Mouse (Mus musculus) ES-E14 (cell line): ENCODE results near the gene Gjb3. TPM values are rescaled to one million over a fixed set of nuclear protein-coding genes. Genes with fewer than 3 reads are reported as not detected.

Experiments used
- DNase-seq: peaks from one replicate; pipeline ENCODE4 v3.0.0-alpha.2; 2013; ENCODE audit warnings: low read depth, low spot score
- H3K27ac ChIP-seq: 2 replicates; pipeline ENCODE4 v1.5.1; 2012; ENCODE audit warnings: low read depth, mild to moderate bottlenecking, low read length, moderate library complexity, mixed read lengths; ENCODE audit not compliant: poor library complexity, insufficient read depth, severe bottlenecking
- H3K36me3 ChIP-seq: 2 replicates; pipeline ENCODE4 v1.6.1; 2012; ENCODE audit warnings: mild to moderate bottlenecking, low read length, moderate library complexity, mixed read lengths; ENCODE audit not compliant: control insufficient read depth, poor library complexity, insufficient read depth, severe bottlenecking
- H3K4me1 ChIP-seq, 2 experiments: fragments of 150-350 bp in 1 of 2; sonication (generic) in 1 of 2; 2 replicates each; pipeline ENCODE4 v1.6.1; 2012; ENCODE audit warnings: low read length in 2 of 2, mild to moderate bottlenecking in 1 of 2, mixed read lengths in 1 of 2; ENCODE audit not compliant: control insufficient read depth in 2 of 2, insufficient read depth in 2 of 2, poor library complexity in 1 of 2
- H3K4me3 ChIP-seq, 2 experiments: fragments of 150-350 bp in 1 of 2; sonication (generic) in 1 of 2; 2 replicates each; pipeline ENCODE4 v1.5.1; 2012; ENCODE audit warnings: low read length in 2 of 2, low read depth in 1 of 2, mild to moderate bottlenecking in 1 of 2, mixed read lengths in 1 of 2; ENCODE audit not compliant: insufficient read depth in 1 of 2, poor library complexity in 1 of 2, severe bottlenecking in 1 of 2
- H3K9ac ChIP-seq: 2 replicates; pipeline ENCODE4 v1.6.1; 2012; ENCODE audit warnings: low read depth, mild to moderate bottlenecking, low read length, mixed read lengths; ENCODE audit not compliant: poor library complexity, insufficient read depth, severe bottlenecking
- H3K9me3 ChIP-seq: fragments of 150-350 bp; sonication (generic); 2 replicates; pipeline ENCODE4 v1.6.1; 2012; ENCODE audit warnings: low read depth, mild to moderate bottlenecking, low read length; ENCODE audit not compliant: control insufficient read depth, insufficient read depth
- CHD2 ChIP-seq: IDR thresholded peaks from 2 replicates; pipeline ENCODE4 v1.6.1; 2014; ENCODE audit warnings: mild to moderate bottlenecking, low read depth, low read length, inconsistent platforms
- HCFC1 ChIP-seq: IDR thresholded peaks from 2 replicates; pipeline ENCODE4 v1.6.1; 2012; ENCODE audit warnings: low read length, inconsistent platforms, borderline replicate concordance; ENCODE audit not compliant: insufficient read depth
- MAFK ChIP-seq: IDR thresholded peaks from 2 replicates; pipeline ENCODE4 v1.6.1; 2014; ENCODE audit warnings: mild to moderate bottlenecking, low read depth, low read length, inconsistent platforms; ENCODE audit not compliant: insufficient read depth
- ZC3H11A ChIP-seq: IDR thresholded peaks from 2 replicates; pipeline ENCODE4 v1.6.1; 2012; ENCODE audit warnings: low read depth, mild to moderate bottlenecking, inconsistent platforms, low read length, borderline replicate concordance
- ZNF384 ChIP-seq: IDR thresholded peaks from 2 replicates; pipeline ENCODE4 v1.6.1; 2012; ENCODE audit warnings: low read depth, low read length, inconsistent platforms
- in situ Hi-C, 2 experiments: fragments of 600-800 bp; cut with MboI; formaldehyde crosslinking; loops; one replicate each; pipeline ENCODE4 v1.15.1; 2025; ENCODE audit warnings: low sequenced_read_pairs in 2 of 2, inconsistent platforms in 1 of 2; ENCODE audit not compliant: unreplicated experiment in 2 of 2
- total RNA-seq: library from RNA; depleted of rRNA; stranded (reverse); fragments of 300-350 nt; gene quantifications from 2 replicates; pipeline ENCODE4 v1.2.3, GENCODE M21; 2012

The Gjb3 gene
- total RNA-seq, 1 experiment, result 80.5 TPM

- Histone ChIP-seq H3K27ac (peak overlapping the region; percentile 15; the same call in 1 of the 2 replicates), H3K9me3 (no peaks in the 10 kb centered on the region), H3K36me3 (peaks cover 23% of the 10 kb centered on the region), H3K4me3 (peak overlapping the region in 1 of 2 experiments; percentile 45; a peak in 2 of 4 replicates), H3K4me1 (peaks cover 7 to 21% of the 10 kb centered on the region in 2 experiments; a peak in 3 of 4 replicates), H3K9ac (peak overlapping the region; percentile 50; the same call in 1 of the 2 replicates)
- DNase-seq, result no peak
- in situ Hi-C loops, result no loop called here
- TF ChIP-seq HCFC1, result no peak
- TF ChIP-seq CHD2, result no peak
- TF ChIP-seq ZC3H11A, result no peak
- TF ChIP-seq MAFK, result no peak
- no peak for TF ChIP-seq ZNF384
Measured at GRCm38 (mm10) chr4:127325276-127325675, 5.4 kb downstream of the Gjb3 start.

GRCm38 (mm10) chr4:127324759-127325158 lies 5.9 kb downstream of the Gjb3 start:
- H3K4me3 ChIP-seq, result peak overlapping the region in 1 of 2 experiments; percentile 45; a peak in 2 of 4 replicates
- peak; percentile 99 for DNase-seq
- H3K9me3 ChIP-seq, result no peaks in the 10 kb centered on the region
- no peak overlapping the region for H3K27ac ChIP-seq
- H3K9ac ChIP-seq, result peak overlapping the region; percentile 51; the same call in 1 of the 2 replicates
- in situ Hi-C loops, result no loop called here
- H3K36me3 ChIP-seq, result peaks cover 23% of the 10 kb centered on the region
- TF ChIP-seq MAFK (no peak), ZC3H11A (peak; percentile 51; the same call in 1 of the 2 replicates)
- peaks cover 7 to 21% of the 10 kb centered on the region in 2 experiments; a peak in 3 of 4 replicates for H3K4me1 ChIP-seq

GRCm38 (mm10) chr4:127324296-127324695 lies 6.3 kb downstream of the Gjb3 start:
- Histone ChIP-seq H3K4me3 (peak overlapping the region in 1 of 2 experiments; percentile 15; a peak in 1 of 4 replicates), H3K27ac (no peak overlapping the region), H3K9ac (peak overlapping the region; percentile 51; the same call in 1 of the 2 replicates), H3K9me3 (no peaks in the 10 kb centered on the region), H3K4me1 (peaks cover 7 to 21% of the 10 kb centered on the region in 2 experiments; a peak in 3 of 4 replicates), H3K36me3 (peaks cover 23% of the 10 kb centered on the region)
- TF ChIP-seq MAFK (no peak), ZC3H11A (no peak), ZNF384 (no peak), HCFC1 (no peak), CHD2 (no peak)
- no peak for DNase-seq
- in situ Hi-C loops, result no loop called here

- in situ Hi-C loops, result no loop called here
Measured at GRCm38 (mm10) chr4:127323651-127324050, 7.0 kb downstream of the Gjb3 start.

GRCm38 (mm10) chr4:127319613-127320012 lies 11.0 kb downstream of the Gjb3 start:
- peak; percentile 75 for DNase-seq
- peaks cover 4% of the 10 kb centered on the region; the same call in 1 of the 2 replicates for H3K36me3 ChIP-seq
- H3K9me3 ChIP-seq, result no peaks in the 10 kb centered on the region
- H3K27ac ChIP-seq, result no peak overlapping the region
- no peak overlapping the region for H3K9ac ChIP-seq
- H3K4me1 ChIP-seq, result peaks cover 0 to 2% of the 10 kb centered on the region in 2 experiments; a peak in 1 of 4 replicates
- no peak overlapping the region for H3K4me3 ChIP-seq
- in situ Hi-C loops, result loop anchor here in 1 of 2 experiments (10.0 kb wide), 1 partner anchor 245 kb away; the partner anchor contains the start of gene Zmym6
- TF ChIP-seq ZC3H11A (peak; percentile 67; the same call in 1 of the 2 replicates), MAFK (no peak), ZNF384 (no peak), CHD2 (no peak), HCFC1 (no peak)

More at GRCm38 (mm10) chr4:127323651-127324050, 7.0 kb downstream of the Gjb3 start:
- no peak overlapping the region for H3K27ac ChIP-seq
- no peak overlapping the region for H3K4me3 ChIP-seq
- no peaks in the 10 kb centered on the region for H3K9me3 ChIP-seq
- no peak for DNase-seq
- TF ChIP-seq ZNF384 (no peak), MAFK (no peak), ZC3H11A (no peak), HCFC1 (no peak), CHD2 (no peak)
- H3K9ac ChIP-seq, result no peak overlapping the region
- H3K36me3 ChIP-seq, result peaks cover 23% of the 10 kb centered on the region
- peaks cover 7 to 21% of the 10 kb centered on the region in 2 experiments; a peak in 3 of 4 replicates for H3K4me1 ChIP-seq
